29 mouse cellular contexts compared by ENCODE assay signal in the genomic region with DNA sequence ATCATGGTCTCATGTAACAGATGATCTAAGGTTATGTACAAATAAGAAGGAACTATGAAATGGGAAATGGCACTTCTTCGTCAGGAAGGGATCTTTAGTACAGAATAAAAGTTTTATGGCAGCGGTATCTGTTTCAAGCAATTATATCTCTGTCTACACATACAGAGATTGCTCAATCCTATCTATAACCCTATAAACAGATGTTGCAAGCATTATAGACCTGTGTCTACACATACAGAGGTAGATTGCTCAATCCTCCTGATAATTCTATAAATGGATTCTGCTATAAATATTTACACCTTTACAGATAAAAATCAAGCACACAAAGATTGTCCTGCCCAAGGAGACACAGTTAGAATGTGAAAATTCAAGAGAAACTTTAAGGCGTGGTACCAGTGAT. TPM values are rescaled to one million over a fixed set of nuclear protein-coding genes. Genes with fewer than 3 reads are reported as not detected.
"Had no signal": no experiment of that assay in that cellular context is flagged by ENCODE, and none has a peak within 500 bp of the region (broad histone marks: within the 10 kb centered on the region; RNA-seq: fewer than 3 reads in every experiment).

No protein-coding gene starts in this region.

- DNase-seq: forebrain, postnatal 0 days; gastrocnemius, adult 2 months; gastrocnemius, postnatal 10 days; gastrocnemius, postnatal 25 days; heart, adult 11 months; heart, adult 2 months; heart, postnatal 14 days; heart, postnatal 36 days; kidney, adult 11 months; kidney, adult 2 months; kidney, adult 9 months; kidney, postnatal 14 days; kidney, postnatal 36 days; layer of hippocampus, adult 9-11 months; layer of hippocampus, postnatal 36 days; left cerebral cortex, postnatal 4 days had no signal

- H3K9ac ChIP-seq: forebrain, postnatal 0 days; heart, embryonic 13.5 days; heart, embryonic 15.5 days; hindbrain, embryonic 13.5 days; hindbrain, embryonic 15.5 days; kidney, embryonic 15.5 days; limb, embryonic 13.5 days; limb, embryonic 15.5 days; liver, embryonic 12.5 days had no signal

- H3K4me1 ChIP-seq: heart, embryonic 13.5 days; heart, embryonic 15.5 days; hindbrain, embryonic 13.5 days; hindbrain, embryonic 15.5 days; kidney, embryonic 15.5 days; limb, embryonic 13.5 days; limb, embryonic 15.5 days had no signal

- H3K27me3 ChIP-seq: heart, embryonic 13.5 days; heart, embryonic 15.5 days; hindbrain, embryonic 13.5 days; hindbrain, embryonic 15.5 days; kidney, embryonic 15.5 days; limb, embryonic 13.5 days; limb, embryonic 15.5 days; liver, embryonic 12.5 days had no signal

- ATAC-seq: forebrain, postnatal 0 days; hindbrain, postnatal 0 days; liver, embryonic 12.5 days had no signal

- H3K4me2 ChIP-seq: heart, embryonic 11.5 days; heart, embryonic 13.5 days; heart, embryonic 15.5 days; hindbrain, embryonic 13.5 days; hindbrain, embryonic 15.5 days; kidney, embryonic 15.5 days; limb, embryonic 13.5 days; limb, embryonic 15.5 days; liver, embryonic 12.5 days had no signal

- H3K36me3 ChIP-seq: heart, embryonic 13.5 days; heart, embryonic 15.5 days; hindbrain, embryonic 13.5 days; hindbrain, embryonic 15.5 days; kidney, embryonic 15.5 days; limb, embryonic 13.5 days; limb, embryonic 15.5 days; liver, embryonic 12.5 days had no signal

- H3K27ac ChIP-seq: gastrocnemius, adult 2 months; heart, adult 2 months; heart, embryonic 13.5 days; heart, embryonic 15.5 days; hindbrain, embryonic 13.5 days; hindbrain, embryonic 15.5 days; hindbrain, postnatal 0 days; kidney, embryonic 15.5 days; kidney, postnatal 0 days; limb, embryonic 13.5 days; limb, embryonic 15.5 days; liver, embryonic 12.5 days had no signal

- H3K9me3 ChIP-seq: heart, embryonic 13.5 days; heart, embryonic 15.5 days; hindbrain, embryonic 13.5 days; hindbrain, embryonic 15.5 days; kidney, embryonic 15.5 days; limb, embryonic 13.5 days; limb, embryonic 15.5 days; liver, embryonic 12.5 days had no signal

- H3K4me3 ChIP-seq: gastrocnemius, adult 2 months; heart, adult 2 months; heart, embryonic 13.5 days; heart, embryonic 15.5 days; hindbrain, embryonic 13.5 days; hindbrain, embryonic 15.5 days; kidney, embryonic 15.5 days; limb, embryonic 13.5 days; limb, embryonic 15.5 days; liver, embryonic 12.5 days had no signal

RNA-seq across cellular contexts. Expression of a gene that starts 21.5 kb away (rescaled TPM):
- total RNA-seq: hematopoietic stem cell, adult 5-6 weeks; liver, adult 2 months had no signal
- polyA plus RNA-seq: liver, adult 2 months had no signal
